In genomic region chrX:72202944-72203554, GRCm38 (mm10) we compare ENCODE assay signal across 30 mouse cellular contexts. TPM values are rescaled to one million over a fixed set of nuclear protein-coding genes. Genes with fewer than 3 reads are reported as not detected.
DNase-seq lines count a peak whose midpoint lies in the region; ATAC-seq lines count a peak whose summit lies in the region.
"Had no signal": no experiment of that assay in that cellular context is flagged by ENCODE, and none has a peak within 500 bp of the region (broad histone marks: within the 10 kb centered on the region; RNA-seq: fewer than 3 reads in every experiment).

No protein-coding gene starts in this region.

- intact Hi-C loops in gastrocnemius, postnatal 36 days (cut with DNase I) = no loop called here

- H3K27ac ChIP-seq in hindbrain, embryonic 15.5 days (replicated peaks) = no peak overlapping the region
- H3K27ac ChIP-seq in hindbrain, embryonic 14.5 days = no peak overlapping the region
- no peak overlapping the region for H3K27ac ChIP-seq in midbrain, embryonic 14.5 days (replicated peaks; ENCODE audit: low read depth, low read length)
- no peak overlapping the region for H3K27ac ChIP-seq in midbrain, embryonic 10.5 days (replicated peaks)
- H3K27ac ChIP-seq: heart, embryonic 13.5 days; hindbrain, embryonic 12.5 days; liver, embryonic 13.5 days had no signal

- H3K4me1 ChIP-seq in hindbrain, embryonic 15.5 days (replicated peaks) = no peaks in the 10 kb centered on the region
- H3K4me1 ChIP-seq in hindbrain, embryonic 14.5 days (replicated peaks; ENCODE audit: control insufficient read depth, insufficient read depth, low read length) = no peaks in the 10 kb centered on the region
- H3K4me1 ChIP-seq in midbrain, embryonic 14.5 days (ENCODE audit: control insufficient read depth, insufficient read depth, low read length) = no peaks in the 10 kb centered on the region
- no peaks in the 10 kb centered on the region for H3K4me1 ChIP-seq in midbrain, embryonic 10.5 days
- H3K4me1 ChIP-seq: heart, embryonic 13.5 days; hindbrain, embryonic 12.5 days; liver, embryonic 13.5 days; megakaryocyte, embryonic 14.5 days had no signal

- H3K4me3 ChIP-seq in hindbrain, embryonic 15.5 days = no peak overlapping the region
- H3K4me3 ChIP-seq in hindbrain, embryonic 14.5 days (replicated peaks; ENCODE audit: low read length) = no peak overlapping the region
- H3K4me3 ChIP-seq in midbrain, embryonic 14.5 days (replicated peaks; ENCODE audit: low read depth, low read length) = no peak overlapping the region
- no peak overlapping the region for H3K4me3 ChIP-seq in midbrain, embryonic 10.5 days
- H3K4me3 ChIP-seq: heart, embryonic 13.5 days; hindbrain, embryonic 12.5 days; liver, embryonic 13.5 days; megakaryocyte, embryonic 14.5 days had no signal

- H3K36me3 ChIP-seq in hindbrain, embryonic 15.5 days = no peaks in the 10 kb centered on the region
- no peaks in the 10 kb centered on the region for H3K36me3 ChIP-seq in hindbrain, embryonic 14.5 days (replicated peaks; ENCODE audit: control insufficient read depth, insufficient read depth)
- no peaks in the 10 kb centered on the region for H3K36me3 ChIP-seq in midbrain, embryonic 14.5 days (ENCODE audit: control insufficient read depth, insufficient read depth, low read length)
- H3K36me3 ChIP-seq in midbrain, embryonic 10.5 days = no peaks in the 10 kb centered on the region
- H3K36me3 ChIP-seq: heart, embryonic 13.5 days; hindbrain, embryonic 12.5 days; liver, embryonic 13.5 days had no signal

- no peak for DNase-seq in hindbrain, embryonic 14.5 days (ENCODE audit: low spot score)
- peak; percentile 51 for DNase-seq in midbrain, embryonic 14.5 days
- no peak for DNase-seq in midbrain, embryonic 10.5 days (ENCODE audit: low spot score)
- peak; percentile 4 for DNase-seq in brain, embryonic 18.5 days (ENCODE audit: low read depth, low spot score)
- DNase-seq in left cerebral cortex, adult 8-10 months (ENCODE audit: low spot score in 2 of 2) = no peak
- DNase-seq in gastrocnemius, postnatal 36 days = no peak
- DNase-seq: adrenal gland, adult 8-10 months; cerebellum, adult 8-10 months; cerebellum, postnatal 36 days; gastrocnemius, postnatal 10 days; heart, adult 11 months; heart, postnatal 14 days; kidney, adult 9 months; kidney, postnatal 25 days; layer of hippocampus, postnatal 36 days; liver, embryonic 13.5 days; lung, adult 2 months; right cerebral cortex, postnatal 4 days; thymus, postnatal 14 days had no signal

- no peak overlapping the region for H3K9ac ChIP-seq in hindbrain, embryonic 15.5 days
- H3K9ac ChIP-seq in hindbrain, embryonic 14.5 days = no peak overlapping the region
- H3K9ac ChIP-seq in midbrain, embryonic 14.5 days (replicated peaks; ENCODE audit: low read length) = no peak overlapping the region
- H3K9ac ChIP-seq: heart, embryonic 13.5 days; hindbrain, embryonic 12.5 days; liver, embryonic 13.5 days had no signal

- no peaks in the 10 kb centered on the region for H3K9me3 ChIP-seq in hindbrain, embryonic 15.5 days
- no peaks in the 10 kb centered on the region for H3K9me3 ChIP-seq in hindbrain, embryonic 14.5 days (ENCODE audit: control insufficient read depth, low read length)
- no peaks in the 10 kb centered on the region for H3K9me3 ChIP-seq in midbrain, embryonic 14.5 days (ENCODE audit: control insufficient read depth, low read length)
- H3K9me3 ChIP-seq in midbrain, embryonic 10.5 days (replicated peaks) = no peaks in the 10 kb centered on the region
- H3K9me3 ChIP-seq: heart, embryonic 13.5 days; hindbrain, embryonic 12.5 days; liver, embryonic 13.5 days; megakaryocyte, embryonic 14.5 days had no signal

- H3K27me3 ChIP-seq in hindbrain, embryonic 15.5 days = no peaks in the 10 kb centered on the region
- H3K27me3 ChIP-seq in hindbrain, embryonic 14.5 days (ENCODE audit: control insufficient read depth, insufficient read depth, low read length) = no peaks in the 10 kb centered on the region
- H3K27me3 ChIP-seq in midbrain, embryonic 14.5 days (ENCODE audit: control insufficient read depth, insufficient read depth, low read length) = no peaks in the 10 kb centered on the region
- H3K27me3 ChIP-seq in midbrain, embryonic 10.5 days (ENCODE audit: low read depth, poor library complexity, severe bottlenecking) = no peaks in the 10 kb centered on the region
- H3K27me3 ChIP-seq: heart, embryonic 13.5 days; hindbrain, embryonic 12.5 days; liver, embryonic 13.5 days had no signal

- peak; percentile 73; the same call in 1 of the 2 replicates for ATAC-seq in hindbrain, embryonic 15.5 days (ENCODE audit: low FRiP score, low read depth)
- ATAC-seq in hindbrain, embryonic 14.5 days (ENCODE audit: low FRiP score) = no peak
- ATAC-seq in midbrain, embryonic 14.5 days (ENCODE audit: low FRiP score, low TSS enrichment) = no peak
- ATAC-seq: activated CD4-positive, CD25-positive, alpha-beta regulatory T cell, adult 4 months; intestine, embryonic 16.5 days had no signal

- 50% methylated on average over 4 of the region's 4 CpGs for WGBS in hindbrain, embryonic 15.5 days
- WGBS in hindbrain, embryonic 14.5 days = 48% methylated on average over 4 of the region's 4 CpGs
- 57% methylated on average over 4 of the region's 4 CpGs for WGBS in midbrain, embryonic 14.5 days
- 63% methylated on average over 4 of the region's 4 CpGs for WGBS in midbrain, embryonic 10.5 days

- H3K4me2 ChIP-seq in hindbrain, embryonic 15.5 days = no peak overlapping the region
- H3K4me2 ChIP-seq in hindbrain, embryonic 14.5 days (replicated peaks) = no peak overlapping the region
- no peak overlapping the region for H3K4me2 ChIP-seq in midbrain, embryonic 14.5 days (ENCODE audit: low read length)
- H3K4me2 ChIP-seq: heart, embryonic 13.5 days; hindbrain, embryonic 12.5 days; liver, embryonic 13.5 days had no signal

RNA-seq across cellular contexts. Expression of gene Magea4, which starts 18.8 kb away (rescaled TPM):
- not detected in 2 replicates for polyA plus RNA-seq in hindbrain, embryonic 15.5 days (2015; fragmentation: Nextera tagmentation; extraction: Ambion mirVana)
- not detected in 2 replicates for polyA plus RNA-seq in hindbrain, embryonic 14.5 days (2014; fragmentation: Nextera tagmentation; extraction: Ambion mirVana)
- not detected in 2 replicates for polyA plus RNA-seq in midbrain, embryonic 14.5 days (2014; fragmentation: Nextera tagmentation; extraction: Ambion mirVana)
- not detected in 2 replicates for polyA plus RNA-seq in midbrain, embryonic 10.5 days (2016; fragmentation: Nextera tagmentation; extraction: Ambion mirVana)
- total RNA-seq in left cerebral cortex, adult 8-10 months (2022) = not detected
- total RNA-seq in gastrocnemius, postnatal 36 days (2021) = not detected
- total RNA-seq: adrenal gland, adult 8-10 months; gastrocnemius, postnatal 10 days; heart, postnatal 14 days; layer of hippocampus, adult 8-10 months; layer of hippocampus, postnatal 36 days; left cerebral cortex, postnatal 36 days had no signal
- polyA plus RNA-seq: activated CD4-positive, CD25-positive, alpha-beta regulatory T cell, adult 4 months; heart, embryonic 13.5 days; hindbrain, embryonic 12.5 days; intestine, embryonic 16.5 days; limb, embryonic 14.5 days; liver, embryonic 13.5 days; lung, adult 2 months; neural tube, embryonic 11.5 days; stomach, embryonic 14.5 days had no signal

Comparison
In these comparisons a context has a peak if more than half of its experiments do, and no peak if none do; other contexts are left out.
1. DNase-seq: peak in midbrain, embryonic 14.5 days (single experiment) and brain, embryonic 18.5 days (single experiment); none in hindbrain, embryonic 14.5 days (single experiment), midbrain, embryonic 10.5 days (single experiment), left cerebral cortex, adult 8-10 months (0 of 2) and gastrocnemius, postnatal 36 days (0 of 2).